Mouse (Mus musculus) mouse trophoblast stem cell (cell line): ENCODE data around the gene Ccdc107.
"Not testable (repeated sequence)": the region's sequence is repeated elsewhere in the genome, so short reads cannot be mapped to it uniquely, and the experiment has no call there.

ENCODE experiments used
- in situ Hi-C, 2 experiments: fragments of 300-500 bp; cut with MseI, MboI; formaldehyde crosslinking; loops; 2 replicates in 1 of 2; 3 replicates in 1 of 2; pipeline ENCODE4 v1.15.1; 2025

Ccdc107 gene

GRCm38 (mm10) chr4:43483535-43484091, 9.1 kb upstream of the Ccdc107 start, which contains the start of gene Sit1:
Sit1 (minus strand) TSS chr4:43483734.
- in situ Hi-C loops, result no loop called here

GRCm38 (mm10) chr4:43485666-43486065, 7.0 kb upstream of the Ccdc107 start:
- in situ Hi-C loops, result not testable (repeated sequence)

GRCm38 (mm10) chr4:43489611-43490010, 3.1 kb upstream of the Ccdc107 start:
- in situ Hi-C loops, result no loop called here

GRCm38 (mm10) chr4:43490801-43491200, 1.9 kb upstream of the Ccdc107 start:
- in situ Hi-C loops, result no loop called here

- in situ Hi-C loops, result no loop called here
These were observed 439 bp upstream of the Ccdc107 start for GRCm38 (mm10) chr4:43492101-43492820.

- in situ Hi-C loops, result no loop called here
These were observed 616 bp downstream of the Ccdc107 start for GRCm38 (mm10) chr4:43493186-43493845.

GRCm38 (mm10) chr4:43493846-43494240, 1.1 kb downstream of the Ccdc107 start:
- in situ Hi-C loops, result no loop called here

- in situ Hi-C loops, result no loop called here
These were observed 3.9 kb downstream of the Ccdc107 start for GRCm38 (mm10) chr4:43496587-43496986.

- in situ Hi-C loops, result no loop called here
These were observed 4.7 kb downstream of the Ccdc107 start for GRCm38 (mm10) chr4:43497405-43497804.

GRCm38 (mm10) chr4:43497946-43498345, 5.2 kb downstream of the Ccdc107 start:
- in situ Hi-C loops, result no loop called here

- in situ Hi-C loops, result no loop called here
These were observed 6.3 kb downstream of the Ccdc107 start for GRCm38 (mm10) chr4:43498983-43499382.

- in situ Hi-C loops, result no loop called here
These were observed 7.0 kb downstream of the Ccdc107 start, which contains the start of gene Arhgef39 for GRCm38 (mm10) chr4:43499407-43500333. Arhgef39 (minus strand) TSS chr4:43499695.

- in situ Hi-C loops, result no loop called here
These were observed 10.3 kb downstream of the Ccdc107 start for GRCm38 (mm10) chr4:43503041-43503440.

GRCm38 (mm10) chr4:43503506-43503905, 10.8 kb downstream of the Ccdc107 start:
- in situ Hi-C loops, result no loop called here

GRCm38 (mm10) chr4:43504269-43504668, 11.6 kb downstream of the Ccdc107 start:
- in situ Hi-C loops, result no loop called here

- in situ Hi-C loops, result no loop called here
These were observed 13.4 kb downstream of the Ccdc107 start for GRCm38 (mm10) chr4:43506074-43506473.

- in situ Hi-C loops, result no loop called here
These were observed 14.0 kb downstream of the Ccdc107 start, which contains the start of gene Car9 for GRCm38 (mm10) chr4:43506536-43507185. Car9 (plus strand) TSS chr4:43506966.

GRCm38 (mm10) chr4:43507938-43508665, 15.4 kb downstream of the Ccdc107 start:
- in situ Hi-C loops, result no loop called here

GRCm38 (mm10) chr4:43508666-43508997, 15.9 kb downstream of the Ccdc107 start:
- in situ Hi-C loops, result no loop called here

GRCm38 (mm10) chr4:43509109-43509508, 16.4 kb downstream of the Ccdc107 start:
- in situ Hi-C loops, result no loop called here
